Mouse (Mus musculus) testis, adult 10 weeks (tissue): ENCODE measurements around the gene Amfr. TPM values are rescaled to one million over a fixed set of nuclear protein-coding genes. Genes with fewer than 3 reads are reported as not detected.

Experiments used
- polyA plus RNA-seq: library from polyadenylated mRNA; stranded (reverse); fragments of 350-450 nt; fragmentation: Illumina TruSeq; extraction: RNeasy Lipid Tissue Mini Kit (QIAGEN cat#74804); gene quantifications from one replicate; pipeline ENCODE4 v1.2.3, GENCODE M21; 2014; ENCODE audit warnings: low read depth, low replicate concordance

The Amfr gene
- 100 TPM for polyA plus RNA-seq

GRCm38 (mm10) chr8:94012013-94012951, at the start of gene Amfr:
Amfr (minus strand) TSS chr8:94012842.

GRCm38 (mm10) chr8:94036944-94037524, 24.4 kb upstream of the Amfr start, which contains the start of the genes Nudt21 and Ogfod1:
Nudt21 (minus strand) TSS chr8:94037031.
Ogfod1 (plus strand) TSS chr8:94037198.

Other genes with a start within 250 kb of the Amfr start
- 27.1 TPM for gene Gnao1, start 202.9 kb downstream of the Amfr start, polyA plus RNA-seq
- gene Nudt21, start 24.2 kb upstream of the Amfr start, polyA plus RNA-seq, result 224 TPM
- gene Ogfod1, start 24.4 kb upstream of the Amfr start, polyA plus RNA-seq, result 16.9 TPM
- gene Bbs2, start 86.1 kb upstream of the Amfr start, polyA plus RNA-seq, result 21.2 TPM
- not detected for gene Mt4, start 124.4 kb upstream of the Amfr start, polyA plus RNA-seq
- not detected for gene Mt3, start 139.8 kb upstream of the Amfr start, polyA plus RNA-seq
- gene Mt2, start 159.8 kb upstream of the Amfr start, polyA plus RNA-seq, result 42.6 TPM
- 26.5 TPM for gene Mt1, start 166.2 kb upstream of the Amfr start, polyA plus RNA-seq
- 23.6 TPM for gene Nup93, start 201.7 kb upstream of the Amfr start, polyA plus RNA-seq